In genomic region chr3:122488051-122488754, GRCm38 (mm10) we compare ENCODE assay signal across 13 mouse cellular contexts.
DNase-seq lines count a peak whose midpoint lies in the region; ATAC-seq and TF ChIP-seq lines count a peak whose summit lies in the region.
"Had no signal": no experiment of that assay in that cellular context is flagged by ENCODE, and none has a peak within 500 bp of the region (broad histone marks: within the 10 kb centered on the region; RNA-seq: fewer than 3 reads in every experiment).

No protein-coding gene starts in this region.

- 63% methylated on average over 1 of the region's 1 CpGs for WGBS in neural tube, embryonic 13.5 days

- DNase-seq in left cerebral cortex, adult 2 months (ENCODE audit: extremely low spot score in 1 of 2, low spot score in 2 of 2) = no peak
- no peak for DNase-seq in left cerebral cortex, postnatal 4 days
- no peak for DNase-seq in neural tube, embryonic 10.5 days (ENCODE audit: extremely low spot score, low spot score)
- DNase-seq in brain, embryonic 14.5 days (ENCODE audit: low read depth) = peak; percentile 51
- no peak for DNase-seq in heart, adult 11 months
- DNase-seq in adrenal gland, adult 8-10 months = no peak
- DNase-seq: adrenal gland, adult 2 months; cerebellum, adult 2 months had no signal

- H3K27ac ChIP-seq in left cerebral cortex, adult 2 months = peak overlapping the region; percentile 52
- 0 out of 2 replicates have a peak overlapping the region, but pooled peaks have one; percentile 18 for H3K27ac ChIP-seq in neural tube, embryonic 13.5 days (replicated peaks)
- H3K27ac ChIP-seq: heart, embryonic 15.5 days; kidney, postnatal 0 days had no signal

- H3K27me3 ChIP-seq in neural tube, embryonic 13.5 days = no peaks in the 10 kb centered on the region

- H3K4me2 ChIP-seq in neural tube, embryonic 13.5 days = no peak overlapping the region
- H3K4me2 ChIP-seq: heart, embryonic 15.5 days had no signal

- H3K4me1 ChIP-seq in neural tube, embryonic 13.5 days (replicated peaks) = peaks cover 31% of the 10 kb centered on the region

- no peak overlapping the region for H3K4me3 ChIP-seq in left cerebral cortex, adult 2 months
- no peak overlapping the region for H3K4me3 ChIP-seq in neural tube, embryonic 13.5 days
- H3K4me3 ChIP-seq: heart, embryonic 15.5 days had no signal

- no peak overlapping the region for H3K9ac ChIP-seq in neural tube, embryonic 13.5 days
- H3K9ac ChIP-seq: heart, embryonic 15.5 days had no signal

- intact Hi-C loops in left cerebral cortex, adult 2 months (cut with DNase I) = no loop called here
- intact Hi-C loops in left cerebral cortex, postnatal 4 days (cut with DNase I) = no loop called here

- ATAC-seq in neural tube, embryonic 13.5 days (ENCODE audit: low read depth) = no peak
- ATAC-seq: CD4-positive, CD25-positive, alpha-beta regulatory T cell, adult 4 months; lung, postnatal 0 days had no signal

- no peaks in the 10 kb centered on the region for H3K36me3 ChIP-seq in neural tube, embryonic 13.5 days
- H3K36me3 ChIP-seq: heart, embryonic 15.5 days had no signal

- no peaks in the 10 kb centered on the region for H3K9me3 ChIP-seq in neural tube, embryonic 13.5 days
- H3K9me3 ChIP-seq: heart, embryonic 15.5 days had no signal

- no peak for TF ChIP-seq POLR2A in brain, embryonic 14.5 days (IDR thresholded peaks at IDR 0.05; ENCODE audit: borderline replicate concordance, extremely low read depth, insufficient read depth, insufficient read length, poor library complexity, severe bottlenecking)

- TF ChIP-seq CTCF in left cerebral cortex, adult 2 months (IDR thresholded peaks at IDR 0.05) = no peak
- TF ChIP-seq CTCF in brain, embryonic 14.5 days (IDR thresholded peaks at IDR 0.05; ENCODE audit: borderline replicate concordance, extremely low read depth, insufficient read depth, insufficient read length) = no peak
